Mouse (Mus musculus) heart, adult 2 months (tissue): Measurements from ENCODE around the gene Olfr449.
A peak's percentile ranks its signal among the peaks of the same experiment; 100 is the strongest.

Experiments used
- CTCF ChIP-seq: fragments of 200-600 bp; IDR thresholded peaks from 2 replicates; pipeline ENCODE4 v1.8.1; 2022; ENCODE audit warnings: antibody characterized with exemption, mild to moderate bottlenecking, moderate library complexity
- EP300 ChIP-seq: fragments of 200-500 bp; IDR thresholded peaks from 2 replicates; pipeline ENCODE4 v1.6.1; 2011; ENCODE audit warnings: low read depth, low read length, control low read depth; ENCODE audit not compliant: insufficient read depth

DNA sequence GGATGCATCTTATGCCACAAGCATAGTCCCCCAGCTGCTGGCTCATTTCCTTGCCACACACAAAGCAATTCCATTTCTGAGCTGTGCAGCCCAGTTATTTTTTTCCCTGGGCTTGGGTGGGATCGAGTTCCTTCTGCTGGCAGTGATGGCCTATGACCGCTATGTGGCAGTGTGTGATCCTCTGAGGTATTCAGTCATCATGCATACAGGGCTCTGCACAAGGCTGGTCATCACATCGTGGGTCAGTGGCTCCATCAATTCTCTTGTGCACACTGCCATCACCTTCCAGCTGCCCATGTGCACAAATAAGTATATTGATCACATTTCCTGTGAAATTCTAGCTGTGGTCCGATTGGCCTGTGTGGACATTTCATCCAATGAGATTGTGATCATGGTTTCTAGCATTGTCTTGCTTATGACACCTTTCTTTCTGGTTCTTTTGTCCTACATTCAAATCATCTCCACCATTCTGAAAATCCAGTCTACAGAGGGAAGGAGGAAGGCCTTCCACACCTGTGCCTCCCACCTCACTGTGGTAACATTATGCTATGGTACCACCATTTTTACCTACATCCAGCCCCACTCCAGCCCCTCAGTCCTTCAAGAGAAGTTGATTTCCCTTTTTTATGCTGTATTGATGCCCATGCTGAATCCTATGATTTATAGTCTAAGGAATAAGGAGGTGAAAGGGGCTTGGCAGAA lies 43.8 kb upstream of the Olfr449 start:
- TF ChIP-seq EP300 = no peak
- TF ChIP-seq CTCF = peak; percentile 31
